Comparison of ENCODE assay signal across 10 mouse cellular contexts in genomic region chr16:21271773-21272247, GRCm38 (mm10).
DNase-seq lines count a peak whose midpoint lies in the region; ATAC-seq and TF ChIP-seq lines count a peak whose summit lies in the region.
"Had no signal": no experiment of that assay in that cellular context is flagged by ENCODE, and none has a peak within 500 bp of the region (broad histone marks: within the 10 kb centered on the region; RNA-seq: fewer than 3 reads in every experiment).

No protein-coding gene starts in this region.

- no peaks in the 10 kb centered on the region for H3K36me3 ChIP-seq in lung, embryonic 16.5 days (ENCODE audit: control insufficient read depth, insufficient read depth, low read length)
- no peaks in the 10 kb centered on the region for H3K36me3 ChIP-seq in forebrain, embryonic 11.5 days (ENCODE audit: control insufficient read depth, insufficient read depth, low read length)
- no peaks in the 10 kb centered on the region for H3K36me3 ChIP-seq in midbrain, embryonic 14.5 days (ENCODE audit: control insufficient read depth, insufficient read depth, low read length)
- H3K36me3 ChIP-seq: stomach, embryonic 15.5 days had no signal

- 0 out of 2 replicates have a peak overlapping the region, but pooled peaks have one; percentile 34 for H3K9ac ChIP-seq in lung, embryonic 16.5 days (ENCODE audit: low read length)
- no peak overlapping the region for H3K9ac ChIP-seq in forebrain, embryonic 11.5 days (ENCODE audit: low read length)
- no peak overlapping the region for H3K9ac ChIP-seq in midbrain, embryonic 14.5 days (replicated peaks; ENCODE audit: low read length)
- H3K9ac ChIP-seq: stomach, embryonic 15.5 days had no signal

- DNase-seq in lung, adult 2 months: no peak
- DNase-seq in forebrain, embryonic 11.5 days (ENCODE audit: low spot score): no peak
- DNase-seq in left cerebral cortex, adult 11 months (ENCODE audit: low spot score): peak; percentile 51
- peak; percentile 58 for DNase-seq in midbrain, embryonic 14.5 days
- no peak for DNase-seq in layer of hippocampus, adult 9-10 months (ENCODE audit: low spot score)
- no peak for DNase-seq in adrenal gland, adult 8-10 months
- no peak for DNase-seq in kidney, postnatal 25 days

- peaks cover 30% of the 10 kb centered on the region for H3K4me1 ChIP-seq in lung, embryonic 16.5 days (replicated peaks; ENCODE audit: control insufficient read depth, insufficient read depth, low read length)
- no peaks in the 10 kb centered on the region for H3K4me1 ChIP-seq in lung, adult 2 months (ENCODE audit: control insufficient read depth, insufficient read depth, low read length)
- H3K4me1 ChIP-seq in forebrain, embryonic 11.5 days (replicated peaks; ENCODE audit: control insufficient read depth, insufficient read depth, low read length): peaks cover 10% of the 10 kb centered on the region
- H3K4me1 ChIP-seq in midbrain, embryonic 14.5 days (ENCODE audit: control insufficient read depth, insufficient read depth, low read length): peaks cover 16% of the 10 kb centered on the region

- 41% methylated on average over 6 of the region's 6 CpGs for WGBS in lung, embryonic 16.5 days
- 55% methylated on average over 6 of the region's 6 CpGs for WGBS in lung, adult 2 months
- 55% methylated on average over 6 of the region's 6 CpGs for WGBS in forebrain, embryonic 11.5 days
- 25% methylated on average over 6 of the region's 6 CpGs for WGBS in midbrain, embryonic 14.5 days

- H3K4me3 ChIP-seq in lung, embryonic 16.5 days (ENCODE audit: low read length): no peak overlapping the region
- no peak overlapping the region for H3K4me3 ChIP-seq in lung, adult 2 months (replicated peaks; ENCODE audit: extremely low read depth, low read depth, low read length)
- H3K4me3 ChIP-seq in forebrain, embryonic 11.5 days (ENCODE audit: low read depth, low read length): no peak overlapping the region
- H3K4me3 ChIP-seq in midbrain, embryonic 14.5 days (replicated peaks; ENCODE audit: low read depth, low read length): no peak overlapping the region
- H3K4me3 ChIP-seq: layer of hippocampus, adult 2 months; stomach, embryonic 15.5 days had no signal

- TF ChIP-seq CTCF in lung, adult 2 months (IDR thresholded peaks at IDR 0.05; ENCODE audit: insufficient read depth, low read length): no peak

- H3K27me3 ChIP-seq in lung, embryonic 16.5 days (ENCODE audit: control insufficient read depth, insufficient read depth, low read depth, low read length): no peaks in the 10 kb centered on the region
- H3K27me3 ChIP-seq in forebrain, embryonic 11.5 days (ENCODE audit: control insufficient read depth, insufficient read depth, low read length): no peaks in the 10 kb centered on the region
- no peaks in the 10 kb centered on the region for H3K27me3 ChIP-seq in midbrain, embryonic 14.5 days (ENCODE audit: control insufficient read depth, insufficient read depth, low read length)
- H3K27me3 ChIP-seq: stomach, embryonic 15.5 days had no signal

- TF ChIP-seq POLR2A in lung, adult 2 months (IDR thresholded peaks at IDR 0.05; ENCODE audit: borderline replicate concordance, extremely low read depth, low read depth, low read length): no peak

- no peaks in the 10 kb centered on the region for H3K9me3 ChIP-seq in lung, embryonic 16.5 days (ENCODE audit: control insufficient read depth, low read length)
- H3K9me3 ChIP-seq in forebrain, embryonic 11.5 days (ENCODE audit: control insufficient read depth, low read length): no peaks in the 10 kb centered on the region; the same call in 1 of the 2 replicates
- no peaks in the 10 kb centered on the region for H3K9me3 ChIP-seq in midbrain, embryonic 14.5 days (ENCODE audit: control insufficient read depth, low read length)
- H3K9me3 ChIP-seq: stomach, embryonic 15.5 days had no signal

- no peak overlapping the region for H3K27ac ChIP-seq in lung, embryonic 16.5 days (ENCODE audit: low read length)
- no peak overlapping the region for H3K27ac ChIP-seq in forebrain, embryonic 11.5 days (ENCODE audit: low read depth, low read length)
- H3K27ac ChIP-seq in midbrain, embryonic 14.5 days (replicated peaks; ENCODE audit: low read depth, low read length): peak overlapping the region; percentile 55; the same call in 1 of the 2 replicates
- H3K27ac ChIP-seq: stomach, embryonic 15.5 days had no signal

- ATAC-seq in lung, embryonic 16.5 days (ENCODE audit: low read depth): peak; percentile 71
- 0 out of 2 replicates have a peak, but pooled peaks have one; percentile 13 for ATAC-seq in forebrain, embryonic 11.5 days (replicated peaks; ENCODE audit: low FRiP score)
- ATAC-seq in midbrain, embryonic 14.5 days (ENCODE audit: low FRiP score, low TSS enrichment): peak; percentile 52; the same call in 1 of the 2 replicates

- H3K4me2 ChIP-seq in lung, embryonic 16.5 days (ENCODE audit: low read depth, low read length): no peak overlapping the region
- no peak overlapping the region for H3K4me2 ChIP-seq in forebrain, embryonic 11.5 days (ENCODE audit: low read depth, low read length, severe bottlenecking)
- H3K4me2 ChIP-seq in midbrain, embryonic 14.5 days (ENCODE audit: low read length): no peak overlapping the region
- H3K4me2 ChIP-seq: stomach, embryonic 15.5 days had no signal

Comparison
In these comparisons a context has a peak if more than half of its experiments do, and no peak if none do; other contexts are left out.
1. ATAC-seq: peak in every context shown above with its lines; median percentile 71 in lung, embryonic 16.5 days; 52 in midbrain, embryonic 14.5 days; 13 in forebrain, embryonic 11.5 days.
2. DNase-seq: peak in left cerebral cortex, adult 11 months (single experiment) and midbrain, embryonic 14.5 days (single experiment); none in lung, adult 2 months (single experiment), forebrain, embryonic 11.5 days (single experiment), layer of hippocampus, adult 9-10 months (single experiment), adrenal gland, adult 8-10 months (single experiment) and kidney, postnatal 25 days (0 of 2).